Mouse (Mus musculus) CH12F3 (cell line): ENCODE data around the gene Myo7a.

Experiments used
- in situ Hi-C: fragments of 300-500 bp; cut with MboI; formaldehyde crosslinking; loops from 2 replicates; pipeline ENCODE4 v1.14.3; 2020; ENCODE audit warnings: low sequenced_read_pairs

Myo7a gene

GRCm38 (mm10) chr7:98142648-98143047, 23.3 kb upstream of the Myo7a start:
- in situ Hi-C loops = no loop called here

- in situ Hi-C loops = no loop called here
Measured at GRCm38 (mm10) chr7:98142247-98142646, 22.9 kb upstream of the Myo7a start.

- in situ Hi-C loops = no loop called here
Measured at GRCm38 (mm10) chr7:98141206-98141605, 21.9 kb upstream of the Myo7a start.

- in situ Hi-C loops = no loop called here
Measured at GRCm38 (mm10) chr7:98140597-98140996, 21.3 kb upstream of the Myo7a start.

- in situ Hi-C loops = no loop called here
Measured at GRCm38 (mm10) chr7:98139216-98139615, 19.9 kb upstream of the Myo7a start.

- in situ Hi-C loops = no loop called here
Measured at GRCm38 (mm10) chr7:98137995-98138394, 18.7 kb upstream of the Myo7a start.

GRCm38 (mm10) chr7:98137583-98137982, 18.3 kb upstream of the Myo7a start:
- in situ Hi-C loops = no loop called here

- in situ Hi-C loops = no loop called here
Measured at GRCm38 (mm10) chr7:98131751-98132150, 12.4 kb upstream of the Myo7a start.

- in situ Hi-C loops = loop anchor here (10.0 kb wide), 1 partner anchor 141 kb away; no protein-coding TSS in a partner anchor
Measured at GRCm38 (mm10) chr7:98125473-98125872, 6.1 kb upstream of the Myo7a start.

- in situ Hi-C loops = loop anchor here (10.0 kb wide), 1 partner anchor 140 kb away; no protein-coding TSS in a partner anchor
Measured at GRCm38 (mm10) chr7:98124701-98125100, 5.4 kb upstream of the Myo7a start.

GRCm38 (mm10) chr7:98121673-98122072, 2.3 kb upstream of the Myo7a start:
- in situ Hi-C loops = loop anchor here (10.0 kb wide), 1 partner anchor 137 kb away; no protein-coding TSS in a partner anchor

GRCm38 (mm10) chr7:98121241-98121640, 1.9 kb upstream of the Myo7a start:
- in situ Hi-C loops = loop anchor here (10.0 kb wide), 1 partner anchor 136 kb away; no protein-coding TSS in a partner anchor

- in situ Hi-C loops = loop anchor here (10.0 kb wide), 1 partner anchor 136 kb away; no protein-coding TSS in a partner anchor
Measured at GRCm38 (mm10) chr7:98120325-98120724, 1.0 kb upstream of the Myo7a start.

GRCm38 (mm10) chr7:98119961-98120232, 573 bp upstream of the Myo7a start:
- in situ Hi-C loops = loop anchor here (10.0 kb wide), 1 partner anchor 135 kb away; no protein-coding TSS in a partner anchor

GRCm38 (mm10) chr7:98117012-98117660, 2.2 kb downstream of the Myo7a start:
- in situ Hi-C loops = no loop called here

GRCm38 (mm10) chr7:98114656-98115055, 4.7 kb downstream of the Myo7a start:
- in situ Hi-C loops = no loop called here

GRCm38 (mm10) chr7:98111233-98111632, 8.1 kb downstream of the Myo7a start:
- in situ Hi-C loops = no loop called here

- in situ Hi-C loops = no loop called here
Measured at GRCm38 (mm10) chr7:98109771-98110170, 9.6 kb downstream of the Myo7a start.

GRCm38 (mm10) chr7:98108636-98109430, 10.5 kb downstream of the Myo7a start:
- in situ Hi-C loops = no loop called here

GRCm38 (mm10) chr7:98106272-98106671, 13.1 kb downstream of the Myo7a start:
- in situ Hi-C loops = no loop called here

- in situ Hi-C loops = no loop called here
Measured at GRCm38 (mm10) chr7:98104481-98105435, 14.6 kb downstream of the Myo7a start.
